Mouse (Mus musculus) T-cell, adult 2 months (primary cell): ENCODE data around the gene Tagln3.

Experiments used
- DNase-seq: peaks from one replicate; pipeline ENCODE4 v3.0.0; 2022; ENCODE audit warnings: low spot score

The Tagln3 gene

GRCm38 (mm10) chr16:45720022-45720630 is 4.3 kb downstream of the Tagln3 start:
- DNase-seq = no peak

- no peak for DNase-seq
These were observed 6.1 kb downstream of the Tagln3 start for GRCm38 (mm10) chr16:45718296-45718695.

GRCm38 (mm10) chr16:45714489-45715150 is 9.8 kb downstream of the Tagln3 start:
- DNase-seq = no peak

- no peak for DNase-seq
These were observed 10.5 kb downstream of the Tagln3 start for GRCm38 (mm10) chr16:45713878-45714277.

- no peak for DNase-seq
These were observed 11.1 kb downstream of the Tagln3 start for GRCm38 (mm10) chr16:45713261-45713660.

GRCm38 (mm10) chr16:45711263-45711662 is 13.1 kb downstream of the Tagln3 start:
- DNase-seq = no peak

- DNase-seq = no peak
These were observed 25.1 kb downstream of the Tagln3 start for GRCm38 (mm10) chr16:45699301-45699700.

GRCm38 (mm10) chr16:45697996-45698395 is 26.4 kb downstream of the Tagln3 start:
- no peak for DNase-seq

- DNase-seq = no peak
These were observed 28.8 kb downstream of the Tagln3 start for GRCm38 (mm10) chr16:45695445-45696160.

- DNase-seq = no peak
These were observed 30.9 kb downstream of the Tagln3 start, which contains the start of gene Tmprss7 for GRCm38 (mm10) chr16:45693558-45693957. TSS of gene Tmprss7 (minus strand) at chr16:45693658.

- no peak for DNase-seq
These were observed 31.6 kb downstream of the Tagln3 start for GRCm38 (mm10) chr16:45692851-45693250.

- DNase-seq = peak; percentile 25
These were observed 34.2 kb downstream of the Tagln3 start for GRCm38 (mm10) chr16:45690178-45690577.

- no peak for DNase-seq
These were observed 37.6 kb downstream of the Tagln3 start for GRCm38 (mm10) chr16:45686833-45687232.

GRCm38 (mm10) chr16:45685295-45685694 is 39.1 kb downstream of the Tagln3 start:
- no peak for DNase-seq

GRCm38 (mm10) chr16:45684815-45685214 is 39.6 kb downstream of the Tagln3 start:
- no peak for DNase-seq

GRCm38 (mm10) chr16:45676462-45676861 is 47.9 kb downstream of the Tagln3 start:
- DNase-seq = no peak

GRCm38 (mm10) chr16:45670005-45670404 is 54.4 kb downstream of the Tagln3 start:
- no peak for DNase-seq

GRCm38 (mm10) chr16:45668178-45668577 is 56.2 kb downstream of the Tagln3 start:
- no peak for DNase-seq

GRCm38 (mm10) chr16:45666136-45666535 is 58.3 kb downstream of the Tagln3 start:
- no peak for DNase-seq

- no peak for DNase-seq
These were observed 62.0 kb downstream of the Tagln3 start for GRCm38 (mm10) chr16:45662381-45662780.
